Mouse (Mus musculus): ENCODE measurements around the gene Bod1l.

DNA sequence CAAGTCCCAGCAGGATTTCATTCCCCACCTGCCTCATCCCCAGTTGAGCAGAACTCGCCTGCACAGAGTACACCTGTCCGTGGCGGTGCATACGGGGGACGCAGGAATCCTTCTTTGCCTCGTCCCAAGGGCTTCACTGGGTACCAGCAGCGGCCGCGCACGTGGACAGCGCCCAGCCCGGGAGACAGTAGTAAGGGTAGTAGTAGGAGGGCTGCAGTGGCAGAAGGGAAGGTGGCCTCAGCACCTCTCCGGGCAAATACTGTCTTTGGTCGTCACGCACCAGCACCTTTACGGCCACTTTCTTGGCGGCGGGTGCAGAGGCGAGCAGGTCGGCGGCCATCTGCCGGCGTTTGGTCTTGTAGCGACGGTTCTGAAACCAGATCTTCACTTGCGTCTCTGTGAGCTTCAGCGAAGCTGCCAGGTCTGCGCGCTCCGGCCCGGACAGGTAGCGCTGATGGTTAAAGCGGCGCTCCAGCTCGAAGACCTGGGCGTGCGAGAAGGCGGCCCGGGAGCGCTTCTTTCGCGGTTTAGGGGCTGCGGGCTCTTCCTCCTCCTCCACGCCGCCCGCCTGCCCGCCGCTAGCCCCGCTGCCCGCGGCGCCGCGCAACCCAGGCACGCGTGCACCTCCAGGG lies 82.5 kb downstream of the Bod1l start:
- TF ChIP-seq POLR2A (IDR thresholded peaks at IDR 0.05; ENCODE audit: insufficient read length, low read depth) (no peak), E2F4 (IDR thresholded peaks at IDR 0.05; ENCODE audit: insufficient read depth) (no peak), CEBPB (IDR thresholded peaks at IDR 0.05; ENCODE audit: insufficient read depth, poor library complexity, severe bottlenecking) (no peak), MAX (IDR thresholded peaks at IDR 0.05; ENCODE audit: low read depth) (no peak), USF1 (IDR thresholded peaks at IDR 0.05; ENCODE audit: low read depth) (no peak), TCF12 (IDR thresholded peaks at IDR 0.05; ENCODE audit: insufficient read depth, poor library complexity, severe bottlenecking) (no peak), POLR2AphosphoS2 (IDR thresholded peaks at IDR 0.05; ENCODE audit: insufficient read length, low read depth) (no peak), MYOD1 (IDR thresholded peaks at IDR 0.05; ENCODE audit: control insufficient read depth in 1 of 3, insufficient read length in 2 of 3, low read depth in 2 of 3) (no peak), TCF3 (IDR thresholded peaks at IDR 0.05; ENCODE audit: insufficient read length, low read depth) (no peak), REST (IDR thresholded peaks at IDR 0.05; ENCODE audit: insufficient read depth, insufficient read length) (no peak), SRF (IDR thresholded peaks at IDR 0.05; ENCODE audit: control insufficient read depth, insufficient read length, low read depth) (no peak), MYOG (IDR thresholded peaks at IDR 0.05; ENCODE audit: control insufficient read depth in 1 of 3, insufficient read depth in 1 of 3, insufficient read length in 2 of 3, low read depth in 2 of 3) (no peak)
